Mouse (Mus musculus): Measurements from ENCODE around the gene Itpk1. TPM values are rescaled to one million over a fixed set of nuclear protein-coding genes. Genes with fewer than 3 reads are reported as not detected.

Gene Itpk1
- polyA plus RNA-seq, 1 experiment from 2014 or later = 40.6 TPM

GRCm38 (mm10) chr12:102607808-102608517, 96.8 kb downstream of the Itpk1 start:
- Histone ChIP-seq H3K9ac (replicated peaks; ENCODE audit: low read depth, low read length) (no peak overlapping the region), H3K27ac (ENCODE audit: low read depth, low read length) (0 out of 2 replicates have a peak overlapping the region, but pooled peaks have one; percentile 10), H3K4me1 (ENCODE audit: control insufficient read depth, insufficient read depth, low read length) (peaks cover 5% of the 10 kb centered on the region; the same call in 1 of the 2 replicates), H3K4me3 (ENCODE audit: low read depth, low read length) (no peak overlapping the region), H3K27me3 (ENCODE audit: control insufficient read depth, insufficient read depth, low read length) (no peaks in the 10 kb centered on the region), H3K36me3 (ENCODE audit: control insufficient read depth, insufficient read depth, low read length) (no peaks in the 10 kb centered on the region), H3K9me3 (ENCODE audit: control insufficient read depth, low read length) (no peaks in the 10 kb centered on the region), H3K4me2 (ENCODE audit: low read depth, low read length) (no peak overlapping the region)
- 71% methylated on average over 11 of the region's 11 CpGs for WGBS
- ATAC-seq (ENCODE audit: low read depth) = no peak

- WGBS = 94% methylated on average over 8 of the region's 8 CpGs
- no peak for ATAC-seq (ENCODE audit: low read depth)
Measured at GRCm38 (mm10) chr12:102607066-102607465, 97.7 kb downstream of the Itpk1 start.

GRCm38 (mm10) chr12:102605607-102606006, 99.1 kb downstream of the Itpk1 start:
- ATAC-seq (ENCODE audit: low read depth) = no peak
- no peak overlapping the region for H3K4me2 ChIP-seq (ENCODE audit: low read depth, low read length)
- H3K27ac ChIP-seq (ENCODE audit: low read depth, low read length) = no peak overlapping the region
- no peaks in the 10 kb centered on the region for H3K36me3 ChIP-seq (ENCODE audit: control insufficient read depth, insufficient read depth, low read length)
- 90% methylated on average over 6 of the region's 6 CpGs for WGBS
- H3K9me3 ChIP-seq (ENCODE audit: control insufficient read depth, low read length) = no peaks in the 10 kb centered on the region
- no peak overlapping the region for H3K4me3 ChIP-seq (ENCODE audit: low read depth, low read length)
- H3K4me1 ChIP-seq (ENCODE audit: control insufficient read depth, insufficient read depth, low read length) = peaks cover 5% of the 10 kb centered on the region
- H3K9ac ChIP-seq (replicated peaks; ENCODE audit: low read depth, low read length) = no peak overlapping the region
- H3K27me3 ChIP-seq (ENCODE audit: control insufficient read depth, insufficient read depth, low read length) = no peaks in the 10 kb centered on the region

More at GRCm38 (mm10) chr12:102607066-102607465, 97.7 kb downstream of the Itpk1 start:
- Histone ChIP-seq H3K27ac (ENCODE audit: low read depth, low read length) (no peak overlapping the region), H3K27me3 (ENCODE audit: control insufficient read depth, insufficient read depth, low read length) (no peaks in the 10 kb centered on the region), H3K9ac (replicated peaks; ENCODE audit: low read depth, low read length) (no peak overlapping the region), H3K36me3 (ENCODE audit: control insufficient read depth, insufficient read depth, low read length) (no peaks in the 10 kb centered on the region), H3K4me2 (ENCODE audit: low read depth, low read length) (no peak overlapping the region), H3K4me3 (ENCODE audit: low read depth, low read length) (no peak overlapping the region), H3K9me3 (ENCODE audit: control insufficient read depth, low read length) (no peaks in the 10 kb centered on the region), H3K4me1 (ENCODE audit: control insufficient read depth, insufficient read depth, low read length) (peaks cover 5% of the 10 kb centered on the region; the same call in 1 of the 2 replicates)

GRCm38 (mm10) chr12:102602255-102603041, 102.3 kb downstream of the Itpk1 start:
- Histone ChIP-seq H3K36me3 (ENCODE audit: control insufficient read depth, insufficient read depth, low read length) (no peaks in the 10 kb centered on the region), H3K9me3 (ENCODE audit: control insufficient read depth, low read length) (no peaks in the 10 kb centered on the region), H3K27ac (ENCODE audit: low read depth, low read length) (no peak overlapping the region), H3K9ac (replicated peaks; ENCODE audit: low read depth, low read length) (no peak overlapping the region), H3K4me3 (ENCODE audit: low read depth, low read length) (no peak overlapping the region), H3K4me2 (ENCODE audit: low read depth, low read length) (no peak overlapping the region), H3K4me1 (ENCODE audit: control insufficient read depth, insufficient read depth, low read length) (peaks cover 3% of the 10 kb centered on the region; the same call in 1 of the 2 replicates), H3K27me3 (ENCODE audit: control insufficient read depth, insufficient read depth, low read length) (no peaks in the 10 kb centered on the region)
- ATAC-seq (ENCODE audit: low read depth) = no peak
- WGBS = 75% methylated on average over 9 of the region's 9 CpGs

- H3K27me3 ChIP-seq (ENCODE audit: control insufficient read depth, insufficient read depth, low read length) = no peaks in the 10 kb centered on the region
- H3K27ac ChIP-seq (ENCODE audit: low read depth, low read length) = no peak overlapping the region
- WGBS = 19% methylated on average over 8 of the region's 8 CpGs
- H3K4me1 ChIP-seq (ENCODE audit: control insufficient read depth, insufficient read depth, low read length) = peaks cover 4% of the 10 kb centered on the region; the same call in 1 of the 2 replicates
- H3K9ac ChIP-seq (replicated peaks; ENCODE audit: low read depth, low read length) = no peak overlapping the region
- H3K9me3 ChIP-seq (ENCODE audit: control insufficient read depth, low read length) = no peaks in the 10 kb centered on the region
- no peaks in the 10 kb centered on the region for H3K36me3 ChIP-seq (ENCODE audit: control insufficient read depth, insufficient read depth, low read length)
- ATAC-seq (ENCODE audit: low read depth) = no peak
- H3K4me3 ChIP-seq (ENCODE audit: low read depth, low read length) = no peak overlapping the region
- H3K4me2 ChIP-seq (ENCODE audit: low read depth, low read length) = no peak overlapping the region
Measured at GRCm38 (mm10) chr12:102601847-102602246, 102.9 kb downstream of the Itpk1 start.

GRCm38 (mm10) chr12:102600345-102600744, 104.4 kb downstream of the Itpk1 start:
- no peaks in the 10 kb centered on the region for H3K27me3 ChIP-seq (ENCODE audit: control insufficient read depth, insufficient read depth, low read length)
- WGBS = 51% methylated on average over 6 of the region's 6 CpGs
- H3K4me1 ChIP-seq (ENCODE audit: control insufficient read depth, insufficient read depth, low read length) = peaks cover 4% of the 10 kb centered on the region; the same call in 1 of the 2 replicates
- H3K36me3 ChIP-seq (ENCODE audit: control insufficient read depth, insufficient read depth, low read length) = no peaks in the 10 kb centered on the region
- H3K9me3 ChIP-seq (ENCODE audit: control insufficient read depth, low read length) = no peaks in the 10 kb centered on the region
- no peak overlapping the region for H3K4me3 ChIP-seq (ENCODE audit: low read depth, low read length)
- no peak overlapping the region for H3K27ac ChIP-seq (ENCODE audit: low read depth, low read length)
- no peak for ATAC-seq (ENCODE audit: low read depth)
- H3K9ac ChIP-seq (replicated peaks; ENCODE audit: low read depth, low read length) = no peak overlapping the region
- H3K4me2 ChIP-seq (ENCODE audit: low read depth, low read length) = no peak overlapping the region

- H3K27me3 ChIP-seq (ENCODE audit: control insufficient read depth, insufficient read depth, low read length) = no peaks in the 10 kb centered on the region
- no peaks in the 10 kb centered on the region for H3K36me3 ChIP-seq (ENCODE audit: control insufficient read depth, insufficient read depth, low read length)
- no peak overlapping the region for H3K27ac ChIP-seq (ENCODE audit: low read depth, low read length)
- ATAC-seq (ENCODE audit: low read depth) = no peak
- no peak overlapping the region for H3K4me2 ChIP-seq (ENCODE audit: low read depth, low read length)
- no peak overlapping the region for H3K4me3 ChIP-seq (ENCODE audit: low read depth, low read length)
- WGBS = 57% methylated on average over 7 of the region's 7 CpGs
- H3K9ac ChIP-seq (replicated peaks; ENCODE audit: low read depth, low read length) = no peak overlapping the region
- peaks cover 4% of the 10 kb centered on the region; the same call in 1 of the 2 replicates for H3K4me1 ChIP-seq (ENCODE audit: control insufficient read depth, insufficient read depth, low read length)
- H3K9me3 ChIP-seq (ENCODE audit: control insufficient read depth, low read length) = no peaks in the 10 kb centered on the region
Measured at GRCm38 (mm10) chr12:102599801-102600200, 104.9 kb downstream of the Itpk1 start.

- H3K4me1 ChIP-seq (ENCODE audit: control insufficient read depth, insufficient read depth, low read length) = peaks cover 4% of the 10 kb centered on the region; the same call in 1 of the 2 replicates
- 97% methylated on average over 3 of the region's 3 CpGs for WGBS
Measured at GRCm38 (mm10) chr12:102598535-102598934, 106.2 kb downstream of the Itpk1 start.

GRCm38 (mm10) chr12:102597466-102597865, 107.3 kb downstream of the Itpk1 start:
- Histone ChIP-seq H3K9me3 (ENCODE audit: control insufficient read depth, low read length) (no peaks in the 10 kb centered on the region), H3K36me3 (ENCODE audit: control insufficient read depth, insufficient read depth, low read length) (no peaks in the 10 kb centered on the region), H3K4me2 (ENCODE audit: low read depth, low read length) (no peak overlapping the region), H3K27ac (ENCODE audit: low read depth, low read length) (no peak overlapping the region), H3K9ac (replicated peaks; ENCODE audit: low read depth, low read length) (no peak overlapping the region), H3K4me1 (ENCODE audit: control insufficient read depth, insufficient read depth, low read length) (peaks cover 4% of the 10 kb centered on the region; the same call in 1 of the 2 replicates), H3K4me3 (ENCODE audit: low read depth, low read length) (no peak overlapping the region), H3K27me3 (ENCODE audit: control insufficient read depth, insufficient read depth, low read length) (no peaks in the 10 kb centered on the region)
- no peak; the same call in 1 of the 2 replicates for ATAC-seq (ENCODE audit: low read depth)
- 51% methylated on average over 4 of the region's 4 CpGs for WGBS

More at GRCm38 (mm10) chr12:102598535-102598934, 106.2 kb downstream of the Itpk1 start:
- Histone ChIP-seq H3K9ac (replicated peaks; ENCODE audit: low read depth, low read length) (no peak overlapping the region), H3K4me3 (ENCODE audit: low read depth, low read length) (no peak overlapping the region), H3K27ac (ENCODE audit: low read depth, low read length) (no peak overlapping the region), H3K9me3 (ENCODE audit: control insufficient read depth, low read length) (no peaks in the 10 kb centered on the region), H3K4me2 (ENCODE audit: low read depth, low read length) (no peak overlapping the region), H3K36me3 (ENCODE audit: control insufficient read depth, insufficient read depth, low read length) (no peaks in the 10 kb centered on the region), H3K27me3 (ENCODE audit: control insufficient read depth, insufficient read depth, low read length) (no peaks in the 10 kb centered on the region)
- ATAC-seq (ENCODE audit: low read depth) = no peak

All from neural tube, embryonic 14.5 days (tissue).